Mouse (Mus musculus): ENCODE measurements around the gene Gaa.

DNA sequence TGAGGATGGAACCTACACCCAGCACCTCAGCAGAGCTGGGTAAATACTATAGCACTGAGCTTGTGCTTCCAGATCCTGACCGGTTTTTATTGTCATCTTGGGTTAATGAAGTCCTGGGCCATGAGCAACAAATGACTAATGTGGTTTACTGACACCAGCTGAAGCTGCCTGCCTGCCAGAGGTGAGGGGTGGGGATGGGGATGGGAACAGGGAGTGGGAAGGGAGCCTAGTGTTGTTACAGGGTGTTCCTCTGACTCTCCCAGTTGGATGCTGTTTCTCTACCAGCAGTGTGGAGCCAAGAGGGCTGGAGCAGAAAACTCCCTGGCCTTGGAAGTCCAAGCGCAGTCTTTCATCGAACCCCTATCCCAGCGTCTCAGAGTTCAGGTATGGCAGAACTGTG is 49.0 kb downstream of the Gaa start:
- TF ChIP-seq POLR2A (IDR thresholded peaks at IDR 0.05; ENCODE audit: borderline replicate concordance, extremely low read depth, low read depth, low read length) = no peak
- TF ChIP-seq CTCF (IDR thresholded peaks at IDR 0.05; ENCODE audit: insufficient read depth, low read length) = no peak

Data from lung, adult 2 months (tissue).